Mouse (Mus musculus) thymus, postnatal 4 days (tissue): ENCODE measurements around the gene Cyp4f16.
A peak's percentile ranks its signal among the peaks of the same experiment; 100 is the strongest.
"Not testable (repeated sequence)": the region's sequence is repeated elsewhere in the genome, so short reads cannot be mapped to it uniquely, and the experiment has no call there.

ENCODE experiments used
- DNase-seq: peaks from one replicate; pipeline ENCODE4 v3.0.0; 2021

Cyp4f16 gene

GRCm38 (mm10) chr17:32536051-32536866, at the start of gene Cyp4f16:
Gene Cyp4f16, plus strand, starts transcription at chr17:32536558.
- peak; percentile 67 for DNase-seq

- peak; percentile 11 for DNase-seq
Measured at GRCm38 (mm10) chr17:32492349-32492980, 43.9 kb upstream of the Cyp4f16 start.

GRCm38 (mm10) chr17:32494601-32495000, 41.8 kb upstream of the Cyp4f16 start:
- DNase-seq = peak; percentile 76

GRCm38 (mm10) chr17:32500511-32500910, 35.8 kb upstream of the Cyp4f16 start:
- not testable (repeated sequence) for DNase-seq

- DNase-seq = no peak
Measured at GRCm38 (mm10) chr17:32501051-32501450, 35.3 kb upstream of the Cyp4f16 start.

- DNase-seq = no peak
Measured at GRCm38 (mm10) chr17:32503111-32503510, 33.2 kb upstream of the Cyp4f16 start.

- DNase-seq = no peak
Measured at GRCm38 (mm10) chr17:32505851-32506728, 30.3 kb upstream of the Cyp4f16 start, which contains the start of gene Cyp4f17. Gene Cyp4f17, plus strand, starts transcription at chr17:32506050.

- DNase-seq = no peak
Measured at GRCm38 (mm10) chr17:32506729-32507245, 29.6 kb upstream of the Cyp4f16 start.

GRCm38 (mm10) chr17:32516126-32516525, 20.2 kb upstream of the Cyp4f16 start:
- no peak for DNase-seq

- no peak for DNase-seq
Measured at GRCm38 (mm10) chr17:32521981-32522380, 14.4 kb upstream of the Cyp4f16 start.

GRCm38 (mm10) chr17:32522386-32522785, 14.0 kb upstream of the Cyp4f16 start:
- no peak for DNase-seq

GRCm38 (mm10) chr17:32522816-32523215, 13.5 kb upstream of the Cyp4f16 start:
- no peak for DNase-seq

- DNase-seq = peak; percentile 53
Measured at GRCm38 (mm10) chr17:32523895-32524294, 12.5 kb upstream of the Cyp4f16 start.

GRCm38 (mm10) chr17:32526341-32526740, 10.0 kb upstream of the Cyp4f16 start:
- not testable (repeated sequence) for DNase-seq

GRCm38 (mm10) chr17:32527748-32528147, 8.6 kb upstream of the Cyp4f16 start:
- DNase-seq = no peak

- peak; percentile 95 for DNase-seq
Measured at GRCm38 (mm10) chr17:32528408-32529337, 7.7 kb upstream of the Cyp4f16 start.

GRCm38 (mm10) chr17:32532356-32532755, 4.0 kb upstream of the Cyp4f16 start:
- peak; percentile 74 for DNase-seq

GRCm38 (mm10) chr17:32534068-32534467, 2.3 kb upstream of the Cyp4f16 start:
- DNase-seq = no peak

- no peak for DNase-seq
Measured at GRCm38 (mm10) chr17:32536867-32537250, 501 bp downstream of the Cyp4f16 start.

- not testable (repeated sequence) for DNase-seq
Measured at GRCm38 (mm10) chr17:32544792-32545191, 8.4 kb downstream of the Cyp4f16 start.

- DNase-seq = peak; percentile 12
Measured at GRCm38 (mm10) chr17:32550377-32550776, 14.0 kb downstream of the Cyp4f16 start.
